In the genomic region with DNA sequence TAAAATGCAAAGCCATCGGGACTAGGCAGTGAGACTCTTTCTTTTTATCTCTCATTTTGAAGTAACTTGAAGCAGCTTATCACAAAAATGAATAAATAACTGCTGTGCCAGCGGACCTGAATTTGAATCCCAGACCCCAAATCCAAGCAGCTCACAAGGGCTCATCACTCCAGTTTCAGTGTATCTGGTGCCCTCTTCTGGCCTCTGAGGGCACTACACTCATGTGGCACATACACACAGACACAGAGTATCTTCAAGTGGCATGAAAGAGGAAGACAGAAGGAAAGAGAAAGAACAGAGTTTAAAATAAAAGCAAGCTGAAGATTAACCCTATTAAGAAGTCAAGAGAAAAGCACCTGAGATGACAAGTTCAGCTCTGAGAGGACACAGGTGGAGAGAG, we compare ENCODE assay signal across 30 mouse cellular contexts. TPM values are rescaled to one million over a fixed set of nuclear protein-coding genes. Genes with fewer than 3 reads are reported as not detected.
A peak's percentile ranks its signal among the peaks of the same experiment; 100 is the strongest.
DNase-seq lines count a peak whose midpoint lies in the region; ATAC-seq and TF ChIP-seq lines count a peak whose summit lies in the region.
"Had no signal": no experiment of that assay in that cellular context is flagged by ENCODE, and none has a peak within 500 bp of the region (broad histone marks: within the 10 kb centered on the region; RNA-seq: fewer than 3 reads in every experiment).

No protein-coding gene starts in this region.

- H3K27ac ChIP-seq in hindbrain, postnatal 0 days: no peak overlapping the region
- H3K27ac ChIP-seq in hindbrain, embryonic 16.5 days (ENCODE audit: low read depth, low read length): no peak overlapping the region
- H3K27ac ChIP-seq in lung, embryonic 14.5 days (ENCODE audit: low read depth): no peak overlapping the region
- H3K27ac ChIP-seq in stomach, postnatal 0 days (replicated peaks): no peak overlapping the region
- H3K27ac ChIP-seq: embryonic facial prominence, embryonic 10.5 days; embryonic facial prominence, embryonic 15.5 days; forebrain, embryonic 12.5 days; hindbrain, embryonic 14.5 days; limb, embryonic 12.5 days; macrophage had no signal

- intact Hi-C loops in heart, postnatal 36 days (cut with DNase I): no loop called here

- POLR2A ChIA-PET in Patski (lab: Charles Lee): no interaction called here

- WGBS in hindbrain, postnatal 0 days: 95% methylated on average over 2 of the region's 2 CpGs
- WGBS in hindbrain, embryonic 16.5 days: 92% methylated on average over 2 of the region's 2 CpGs
- 93% methylated on average over 2 of the region's 2 CpGs for WGBS in lung, embryonic 14.5 days
- WGBS in stomach, postnatal 0 days: 96% methylated on average over 2 of the region's 2 CpGs

- no peak for TF ChIP-seq EP300 in stomach, postnatal 0 days (optimal IDR thresholded peaks at IDR 0.05)

- TF ChIP-seq CTCF in hindbrain, postnatal 0 days (IDR thresholded peaks at IDR 0.05; ENCODE audit: low read depth): peak; percentile 41
- TF ChIP-seq CTCF in lung, embryonic 14.5 days (IDR thresholded peaks at IDR 0.05; ENCODE audit: low read depth): 0 out of 2 replicates have a peak, but pooled peaks have one; percentile 21
- TF ChIP-seq CTCF in Patski (IDR thresholded peaks at IDR 0.05): peak; percentile 38
- TF ChIP-seq CTCF in stomach, postnatal 0 days (IDR thresholded peaks at IDR 0.05; ENCODE audit: low read depth): peak; percentile 21; the same call in 1 of the 2 replicates

- H3K36me3 ChIP-seq in hindbrain, postnatal 0 days (ENCODE audit: insufficient read depth, low read length): no peaks in the 10 kb centered on the region
- no peaks in the 10 kb centered on the region for H3K36me3 ChIP-seq in hindbrain, embryonic 16.5 days (ENCODE audit: control insufficient read depth, insufficient read depth, low read length)
- H3K36me3 ChIP-seq in lung, embryonic 14.5 days (ENCODE audit: insufficient read depth): no peaks in the 10 kb centered on the region
- no peaks in the 10 kb centered on the region for H3K36me3 ChIP-seq in stomach, postnatal 0 days (ENCODE audit: control insufficient read depth, insufficient read depth, low read length)
- H3K36me3 ChIP-seq: embryonic facial prominence, embryonic 10.5 days; embryonic facial prominence, embryonic 15.5 days; forebrain, embryonic 12.5 days; limb, embryonic 12.5 days had no signal

- H3K4me1 ChIP-seq in hindbrain, postnatal 0 days (ENCODE audit: insufficient read depth, low read length): no peaks in the 10 kb centered on the region
- H3K4me1 ChIP-seq in hindbrain, embryonic 16.5 days (ENCODE audit: control insufficient read depth, insufficient read depth, low read depth, low read length): no peaks in the 10 kb centered on the region
- no peaks in the 10 kb centered on the region for H3K4me1 ChIP-seq in lung, embryonic 14.5 days (ENCODE audit: insufficient read depth)
- no peaks in the 10 kb centered on the region for H3K4me1 ChIP-seq in stomach, postnatal 0 days (replicated peaks; ENCODE audit: control insufficient read depth, insufficient read depth)
- H3K4me1 ChIP-seq: embryonic facial prominence, embryonic 10.5 days; embryonic facial prominence, embryonic 15.5 days; limb, embryonic 12.5 days had no signal

- H3K9me3 ChIP-seq in hindbrain, postnatal 0 days (ENCODE audit: low read length): no peaks in the 10 kb centered on the region
- no peaks in the 10 kb centered on the region for H3K9me3 ChIP-seq in hindbrain, embryonic 16.5 days (ENCODE audit: control insufficient read depth, low read length)
- H3K9me3 ChIP-seq in lung, embryonic 14.5 days (ENCODE audit: low read depth, low read length): no peaks in the 10 kb centered on the region
- no peaks in the 10 kb centered on the region for H3K9me3 ChIP-seq in stomach, postnatal 0 days (ENCODE audit: control insufficient read depth, low read length)
- H3K9me3 ChIP-seq: embryonic facial prominence, embryonic 15.5 days; forebrain, embryonic 12.5 days had no signal

- CTCF ChIA-PET in Patski (lab: Charles Lee): interaction anchor here (1.2 kb wide), 1 partner anchor 52 kb away, joined by 3 read pairs; no protein-coding TSS in a partner anchor

- DNase-seq in hindbrain, postnatal 0 days (ENCODE audit: low spot score): no peak
- DNase-seq in lung, embryonic 14.5 days: no peak
- no peak for DNase-seq in lung, adult 18-20 months
- DNase-seq in Patski (ENCODE audit: low read depth, low spot score): no peak
- no peak for DNase-seq in stomach, postnatal 0 days (ENCODE audit: low spot score)
- no peak for DNase-seq in heart, postnatal 36 days
- DNase-seq: adrenal gland, postnatal 25 days; cerebellum, adult 18-20 months; cerebellum, postnatal 14 days; gastrocnemius, postnatal 25 days; heart, adult 11 months; kidney, adult 18-20 months; kidney, postnatal 4 days; layer of hippocampus, adult 9-11 months; liver, postnatal 0 days; lung, postnatal 10 days; midbrain, embryonic 14.5 days; spleen, adult 18-20 months; thymus, postnatal 4 days had no signal

- H3K4me3 ChIP-seq in hindbrain, postnatal 0 days (ENCODE audit: low read length): no peak overlapping the region
- H3K4me3 ChIP-seq in hindbrain, embryonic 16.5 days (ENCODE audit: low read length): no peak overlapping the region
- H3K4me3 ChIP-seq in lung, embryonic 14.5 days (ENCODE audit: low read depth, low read length): no peak overlapping the region
- no peak overlapping the region for H3K4me3 ChIP-seq in stomach, postnatal 0 days (ENCODE audit: low read depth, low read length)
- H3K4me3 ChIP-seq: embryonic facial prominence, embryonic 10.5 days; embryonic facial prominence, embryonic 15.5 days; forebrain, embryonic 12.5 days; limb, embryonic 12.5 days had no signal

- in situ Hi-C loops in Patski (cut with MboI; ENCODE audit: low pct_unique_long_range_greater_than_20kb): no loop called here

- no peak overlapping the region for H3K4me2 ChIP-seq in hindbrain, postnatal 0 days (ENCODE audit: low read depth, low read length)
- no peak overlapping the region for H3K4me2 ChIP-seq in hindbrain, embryonic 16.5 days (ENCODE audit: low read length)
- H3K4me2 ChIP-seq in lung, embryonic 14.5 days: no peak overlapping the region
- H3K4me2 ChIP-seq in stomach, postnatal 0 days (replicated peaks; ENCODE audit: low read depth): no peak overlapping the region
- H3K4me2 ChIP-seq: embryonic facial prominence, embryonic 15.5 days; forebrain, embryonic 12.5 days; heart, embryonic 11.5 days; hindbrain, embryonic 14.5 days; limb, embryonic 12.5 days; liver, embryonic 11.5 days had no signal

- no peaks in the 10 kb centered on the region for H3K27me3 ChIP-seq in hindbrain, postnatal 0 days (ENCODE audit: insufficient read depth, low read length)
- no peaks in the 10 kb centered on the region for H3K27me3 ChIP-seq in hindbrain, embryonic 16.5 days (replicated peaks; ENCODE audit: control insufficient read depth, insufficient read depth, low read length)
- no peaks in the 10 kb centered on the region for H3K27me3 ChIP-seq in lung, embryonic 14.5 days (ENCODE audit: insufficient read depth, low read length)
- no peaks in the 10 kb centered on the region for H3K27me3 ChIP-seq in Patski
- H3K27me3 ChIP-seq in stomach, postnatal 0 days (ENCODE audit: control insufficient read depth, insufficient read depth, low read length): no peaks in the 10 kb centered on the region
- H3K27me3 ChIP-seq: embryonic facial prominence, embryonic 15.5 days had no signal

- H3K9ac ChIP-seq in hindbrain, postnatal 0 days (replicated peaks; ENCODE audit: low read length): no peak overlapping the region
- no peak overlapping the region for H3K9ac ChIP-seq in hindbrain, embryonic 16.5 days (ENCODE audit: low read depth, low read length)
- no peak overlapping the region for H3K9ac ChIP-seq in lung, embryonic 14.5 days
- H3K9ac ChIP-seq in stomach, postnatal 0 days (ENCODE audit: low read length): no peak overlapping the region
- H3K9ac ChIP-seq: embryonic facial prominence, embryonic 15.5 days; forebrain, embryonic 12.5 days; hindbrain, embryonic 14.5 days; limb, embryonic 12.5 days; liver, postnatal 0 days had no signal

- no peak for ATAC-seq in hindbrain, postnatal 0 days
- no peak for ATAC-seq in hindbrain, embryonic 16.5 days
- ATAC-seq in lung, embryonic 14.5 days (ENCODE audit: insufficient read depth): no peak
- ATAC-seq in Patski: no peak
- ATAC-seq in stomach, postnatal 0 days (ENCODE audit: low FRiP score, low TSS enrichment): no peak
- ATAC-seq: liver, postnatal 0 days had no signal

RNA-seq across cellular contexts. Expression of gene Tmem132d, which starts 10.8 kb away (rescaled TPM):
- 28.9 and 42.7 TPM in 2 replicates for total RNA-seq in hindbrain, postnatal 0 days (2014; rRNA removed)
- polyA plus RNA-seq in hindbrain, postnatal 0 days (2015; fragmentation: Nextera tagmentation; extraction: Ambion mirVana): 5.8 and 6.1 TPM in 2 replicates
- 3.0 and 4.7 TPM in 2 replicates for polyA plus RNA-seq in hindbrain, embryonic 16.5 days (2015; fragmentation: Nextera tagmentation; extraction: Ambion mirVana)
- 2.6 and 3.3 TPM in 2 replicates for polyA plus RNA-seq in lung, embryonic 14.5 days (2014; fragmentation: Nextera tagmentation; extraction: Ambion mirVana)
- not detected for polyA plus RNA-seq in Patski (2021)
- polyA plus RNA-seq in stomach, postnatal 0 days (2015; fragmentation: Nextera tagmentation; extraction: Ambion mirVana): 0.16 and 0.23 TPM in 2 replicates
- total RNA-seq in heart, postnatal 36 days (2021): under 1 TPM; 0.03 to 0.08 TPM
- total RNA-seq: adrenal gland, postnatal 25 days; hematopoietic stem cell, adult 5-6 weeks; neutrophil, adult 5-6 weeks had no signal
- polyA plus RNA-seq: liver, embryonic 11.5 days; liver, postnatal 0 days; macrophage had no signal
